Mouse (Mus musculus): ENCODE data around the gene Dhx36.

Gene Dhx36

GRCm38 (mm10) chr3:62506488-62507205 is at the start of gene Dhx36:
Gene Dhx36, minus strand, starts transcription at chr3:62507004.
- DNase-seq: peak; percentile 88 to 93

DNA sequence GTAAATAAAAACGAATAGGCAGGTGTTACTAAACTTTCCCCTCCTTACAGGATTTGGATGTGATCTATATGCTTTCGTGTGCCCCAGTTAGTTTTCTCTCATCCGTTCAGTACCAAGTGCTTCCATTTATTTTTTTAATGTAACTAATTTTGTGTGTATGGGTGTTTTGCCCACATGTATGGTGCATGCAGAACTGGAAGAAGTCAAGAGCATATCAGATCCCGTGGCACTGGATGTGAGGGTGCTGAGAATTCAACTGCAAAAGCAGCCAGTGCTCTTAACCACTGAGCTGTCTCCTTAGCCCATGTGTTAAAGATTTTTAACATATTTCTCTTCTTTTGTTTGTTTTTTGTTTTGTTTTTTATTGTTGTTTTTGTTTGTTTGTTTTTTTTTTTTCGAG is 20.8 kb upstream of the Dhx36 start:
- no peak for DNase-seq

- no peak for DNase-seq
These were observed 20.4 kb upstream of the Dhx36 start for GRCm38 (mm10) chr3:62527160-62527559.

DNA sequence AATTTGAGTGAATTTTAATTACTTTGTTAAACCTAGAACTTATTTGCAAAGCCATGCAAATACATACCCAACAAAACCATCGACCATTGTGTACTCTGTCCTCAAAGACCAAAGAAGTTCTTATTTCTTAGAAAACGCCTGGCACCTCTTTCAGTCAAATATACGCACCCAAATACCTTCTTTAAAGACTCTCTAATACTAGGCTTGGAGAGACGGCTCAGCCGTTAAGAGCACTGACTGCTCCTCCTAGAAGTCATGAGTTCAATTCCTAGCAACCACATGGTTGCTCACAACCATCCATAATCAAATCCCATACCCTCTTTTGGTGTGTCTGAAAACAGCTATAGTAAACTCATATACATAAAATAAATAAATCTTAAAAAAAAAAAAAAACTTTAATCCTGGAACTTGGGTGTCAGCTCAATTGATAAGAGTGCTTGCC is 423 bp upstream of the Dhx36 start:
- no peak for DNase-seq

DNA sequence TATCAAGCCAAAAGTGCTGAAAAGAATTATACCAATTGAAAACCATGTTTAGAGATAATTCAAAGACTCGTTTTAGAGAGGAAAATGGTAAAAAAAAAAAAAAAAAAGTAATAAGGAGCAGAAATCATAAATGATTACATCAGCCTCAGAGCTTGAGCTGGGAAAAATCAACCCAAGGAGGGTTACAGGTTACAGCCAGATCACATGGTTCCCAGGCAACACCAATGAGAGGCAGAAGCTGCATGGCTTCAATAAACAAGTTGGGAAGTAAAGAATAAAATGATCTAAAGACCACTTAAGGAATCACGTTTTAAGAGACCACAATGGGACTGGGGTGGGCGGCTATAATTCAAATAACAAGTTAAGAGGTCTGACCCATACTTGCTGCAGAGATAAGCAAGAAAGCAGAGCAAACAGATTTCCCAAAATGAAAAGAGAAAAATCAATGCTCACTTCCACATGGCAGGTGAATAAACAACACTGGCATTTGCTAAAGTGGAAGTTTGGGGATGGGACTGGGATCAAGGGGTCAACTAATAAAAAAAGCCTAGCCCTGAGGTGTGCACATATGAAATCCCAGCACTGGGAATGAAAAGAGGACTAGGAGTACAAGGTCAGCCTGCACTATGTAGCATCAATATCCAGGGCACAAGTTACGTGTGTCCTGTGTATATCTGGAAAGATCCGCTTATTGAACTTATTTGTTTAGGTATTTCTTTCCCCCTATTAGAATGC is 1.5 kb downstream of the Dhx36 start:
- no peak for DNase-seq

- no peak for DNase-seq
These were observed 7.5 kb downstream of the Dhx36 start for GRCm38 (mm10) chr3:62499327-62499726.

DNA sequence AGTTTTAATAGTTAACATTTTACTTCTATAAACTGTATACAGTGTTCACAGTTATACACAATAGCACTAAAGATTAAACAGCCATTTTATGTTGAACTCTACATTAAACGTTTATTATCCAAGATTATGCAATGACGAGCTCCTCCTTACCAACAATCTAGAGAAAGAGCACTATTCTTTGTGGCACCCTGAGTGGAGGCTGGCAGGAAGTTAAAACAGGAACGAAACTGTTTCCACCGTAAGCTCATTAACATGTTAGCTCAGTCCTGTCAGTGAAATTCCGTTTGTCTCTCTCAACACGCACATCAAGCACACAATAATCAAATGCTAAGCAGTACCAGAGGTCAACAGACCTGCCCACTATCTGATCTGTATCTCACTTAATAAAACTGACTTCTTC is 14.2 kb downstream of the Dhx36 start:
- DNase-seq: no peak

GRCm38 (mm10) chr3:62484340-62484739 is 22.5 kb downstream of the Dhx36 start:
- no peak for DNase-seq

GRCm38 (mm10) chr3:62470179-62470578 is 36.6 kb downstream of the Dhx36 start:
- DNase-seq: no peak

GRCm38 (mm10) chr3:62464276-62464675 is 42.5 kb downstream of the Dhx36 start:
- no peak for DNase-seq

DNA sequence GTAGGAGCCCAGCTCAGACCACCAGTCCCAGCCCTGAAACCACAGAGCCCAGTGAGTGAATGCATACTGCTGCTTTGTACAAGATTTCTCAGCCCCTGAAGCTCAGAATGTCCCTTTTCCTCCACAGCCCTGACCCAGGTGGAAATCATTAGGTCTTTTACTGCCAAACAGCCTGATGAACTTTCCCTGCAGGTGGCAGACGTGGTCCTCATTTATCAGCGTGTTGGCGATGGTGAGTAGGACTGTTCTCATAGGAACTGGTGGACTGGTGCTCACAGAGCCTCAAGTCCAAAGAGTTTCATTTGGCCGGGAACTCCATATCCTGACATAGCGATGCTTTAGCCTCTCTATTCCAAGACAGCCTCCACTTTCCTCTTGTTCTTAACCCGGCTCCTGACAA is 47.3 kb downstream of the Dhx36 start:
- no peak for DNase-seq

GRCm38 (mm10) chr3:62458284-62459013 is 48.4 kb downstream of the Dhx36 start:
- DNase-seq: peak in 1 of 2 experiments; percentile 35

- DNase-seq: no peak
These were observed 51.0 kb downstream of the Dhx36 start for GRCm38 (mm10) chr3:62455854-62456253.

GRCm38 (mm10) chr3:62454096-62454495 is 52.7 kb downstream of the Dhx36 start:
- DNase-seq: no peak

DNA sequence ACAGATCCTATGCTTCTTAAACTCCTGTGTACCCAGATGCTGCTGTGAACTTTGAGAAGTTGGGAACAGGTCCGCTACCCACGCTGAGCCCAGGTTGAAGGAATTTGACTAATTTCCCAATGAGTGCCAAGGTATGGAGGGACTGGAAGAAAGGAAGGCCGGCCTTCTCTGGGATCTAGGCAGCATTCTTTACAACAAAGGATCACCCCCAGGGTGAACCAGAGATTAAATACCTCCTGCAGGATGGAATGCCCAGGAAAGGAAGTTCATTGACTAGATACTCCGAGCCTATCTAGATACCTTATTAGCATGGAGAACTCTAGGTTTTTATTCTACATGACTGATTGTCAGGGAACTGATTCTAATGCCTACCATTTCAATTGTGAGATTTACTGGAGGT is 53.8 kb downstream of the Dhx36 start:
- DNase-seq: no peak

DNA sequence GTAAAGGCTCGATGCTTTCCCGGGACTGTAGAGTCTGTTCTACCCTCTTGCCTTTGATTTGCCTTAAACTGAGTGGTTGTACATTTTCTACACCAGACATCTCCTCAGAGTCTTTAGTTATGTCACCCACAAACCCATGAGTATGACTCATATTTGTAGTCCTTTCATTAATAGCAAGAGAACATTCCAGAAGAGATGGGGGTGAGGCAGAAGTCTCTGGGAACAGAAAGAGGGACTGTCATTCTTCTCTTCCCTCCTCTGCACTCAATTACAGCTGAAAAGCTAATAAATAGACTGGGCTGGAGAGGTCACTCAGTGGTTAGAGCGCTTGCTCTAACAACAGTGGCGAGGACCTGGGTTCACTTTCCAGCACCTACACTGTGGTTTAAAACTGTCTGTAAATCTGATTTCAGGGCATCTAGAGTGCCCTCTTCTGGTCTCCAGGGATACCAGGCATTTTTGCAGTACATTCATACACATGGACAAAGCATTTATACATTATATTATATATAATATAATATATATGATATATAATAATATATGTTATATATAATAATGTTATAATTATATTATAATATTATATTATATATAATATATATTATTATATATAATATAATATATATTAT is 56.8 kb downstream of the Dhx36 start:
- DNase-seq: no peak

DNA sequence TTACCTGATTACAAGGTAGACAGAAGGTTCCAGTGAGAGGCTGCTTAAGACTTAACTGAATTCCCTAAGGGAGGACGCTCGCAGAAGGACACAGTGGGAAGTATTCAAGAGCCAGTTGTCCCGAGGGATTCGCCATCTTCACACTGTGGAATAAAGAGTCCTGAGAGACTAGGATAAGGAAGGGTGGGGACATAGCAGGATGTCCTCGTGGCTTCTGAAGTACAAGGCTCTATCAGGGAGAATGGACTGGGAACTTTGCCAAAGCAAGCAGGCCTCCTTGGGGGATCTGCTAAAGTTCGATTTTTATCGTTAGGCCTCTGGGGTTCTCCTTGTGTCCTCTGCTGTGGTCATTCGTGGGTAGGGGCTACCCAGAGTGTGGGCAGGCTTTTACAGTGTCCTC is 59.7 kb downstream of the Dhx36 start:
- DNase-seq: no peak

GRCm38 (mm10) chr3:62446271-62446670 is 60.5 kb downstream of the Dhx36 start:
- DNase-seq: no peak

- no peak for DNase-seq
These were observed 63.1 kb downstream of the Dhx36 start for GRCm38 (mm10) chr3:62443582-62444194.

DNA sequence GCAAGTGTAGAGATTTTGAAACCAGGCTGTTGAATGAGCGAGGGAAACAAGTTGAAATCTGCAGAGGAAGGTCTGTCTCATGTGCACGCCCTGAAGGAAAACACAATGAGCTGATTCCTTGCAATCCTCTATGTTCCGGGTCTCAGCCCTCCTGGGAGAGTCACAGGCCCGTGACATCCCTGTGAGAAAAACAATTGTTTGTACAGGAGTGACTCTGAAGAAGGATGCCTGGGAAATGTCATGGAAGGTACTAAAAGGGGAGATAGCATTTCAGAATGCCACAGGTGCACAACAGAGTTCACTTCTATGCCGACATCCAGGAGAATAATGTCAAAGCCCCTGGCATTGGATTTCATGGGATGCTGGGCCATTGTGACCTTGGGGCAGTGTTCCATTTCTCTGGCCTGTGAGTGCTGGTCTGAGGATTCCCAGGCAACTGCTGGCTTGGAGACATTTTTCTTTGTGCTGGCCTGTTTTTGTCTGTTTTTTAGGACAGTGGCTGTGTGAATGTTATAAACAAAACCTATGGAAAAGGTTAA is 66.3 kb downstream of the Dhx36 start:
- no peak for DNase-seq

GRCm38 (mm10) chr3:62435923-62436322 is 70.9 kb downstream of the Dhx36 start:
- no peak for DNase-seq

- no peak for DNase-seq
These were observed 73.1 kb downstream of the Dhx36 start for GRCm38 (mm10) chr3:62433675-62434074.

Data from spleen, adult 18-20 months (tissue).